ENCODE assay signal across 28 mouse cellular contexts in the genomic region with DNA sequence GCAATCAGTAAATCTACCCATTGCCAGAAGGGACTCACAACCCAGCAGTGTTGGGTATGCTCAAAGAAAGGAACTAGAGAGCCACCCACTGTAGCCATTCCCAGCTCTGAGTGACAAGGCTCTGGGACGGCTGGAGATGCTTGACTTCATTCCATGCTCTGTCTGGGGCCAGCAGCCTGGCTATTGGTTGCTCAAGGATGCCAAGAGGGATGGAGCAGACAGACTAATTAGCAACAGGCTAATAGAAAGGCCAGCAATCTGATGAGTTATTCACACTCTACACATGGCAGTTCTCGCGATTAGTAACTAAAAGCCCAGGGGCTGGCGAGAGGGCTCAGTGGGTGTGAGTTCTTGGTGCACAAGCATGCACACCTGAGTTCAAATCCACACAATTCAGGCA. TPM values are rescaled to one million over a fixed set of nuclear protein-coding genes. Genes with fewer than 3 reads are reported as not detected.
DNase-seq lines count a peak whose midpoint lies in the region; ATAC-seq and TF ChIP-seq lines count a peak whose summit lies in the region.
"Had no signal": no experiment of that assay in that cellular context is flagged by ENCODE, and none has a peak within 500 bp of the region (broad histone marks: within the 10 kb centered on the region; RNA-seq: fewer than 3 reads in every experiment).

No protein-coding gene starts in this region.

- peaks cover 24% of the 10 kb centered on the region for H3K4me1 ChIP-seq in forebrain, embryonic 13.5 days
- H3K4me1 ChIP-seq in forebrain, embryonic 12.5 days: peaks cover 17% of the 10 kb centered on the region
- H3K4me1 ChIP-seq in forebrain, postnatal 0 days (ENCODE audit: insufficient read depth): peaks cover 12% of the 10 kb centered on the region
- peaks cover 20% of the 10 kb centered on the region for H3K4me1 ChIP-seq in forebrain, embryonic 15.5 days

- ATAC-seq in forebrain, embryonic 13.5 days: peak; percentile 34; the same call in 1 of the 2 replicates
- no peak for ATAC-seq in forebrain, embryonic 12.5 days (ENCODE audit: low FRiP score)
- no peak for ATAC-seq in forebrain, postnatal 0 days
- ATAC-seq in forebrain, embryonic 15.5 days (replicated peaks): no peak
- ATAC-seq: hindbrain, embryonic 16.5 days; intestine, embryonic 15.5 days had no signal

- H3K4me2 ChIP-seq in forebrain, embryonic 13.5 days: no peak overlapping the region
- H3K4me2 ChIP-seq in forebrain, embryonic 12.5 days: no peak overlapping the region
- H3K4me2 ChIP-seq in forebrain, postnatal 0 days (ENCODE audit: low read depth): no peak overlapping the region
- no peak overlapping the region for H3K4me2 ChIP-seq in forebrain, embryonic 15.5 days (replicated peaks)
- H3K4me2 ChIP-seq: embryonic facial prominence, embryonic 12.5 days; embryonic facial prominence, embryonic 15.5 days; heart, embryonic 12.5 days; heart, embryonic 15.5 days; intestine, embryonic 15.5 days had no signal

- TF ChIP-seq POLR2A in brain, embryonic 14.5 days (IDR thresholded peaks at IDR 0.05; ENCODE audit: borderline replicate concordance, extremely low read depth, insufficient read depth, insufficient read length, poor library complexity, severe bottlenecking): no peak

- H3K9ac ChIP-seq in forebrain, embryonic 13.5 days: no peak overlapping the region
- H3K9ac ChIP-seq in forebrain, embryonic 12.5 days: no peak overlapping the region
- H3K9ac ChIP-seq in forebrain, postnatal 0 days: no peak overlapping the region
- no peak overlapping the region for H3K9ac ChIP-seq in forebrain, embryonic 15.5 days (replicated peaks)
- H3K9ac ChIP-seq: embryonic facial prominence, embryonic 12.5 days; embryonic facial prominence, embryonic 15.5 days; heart, embryonic 12.5 days; heart, embryonic 15.5 days; hindbrain, embryonic 13.5 days; intestine, embryonic 15.5 days had no signal

- H3K9me3 ChIP-seq in forebrain, embryonic 13.5 days (replicated peaks): no peaks in the 10 kb centered on the region
- no peaks in the 10 kb centered on the region for H3K9me3 ChIP-seq in forebrain, embryonic 12.5 days
- H3K9me3 ChIP-seq in forebrain, postnatal 0 days (ENCODE audit: low read length): no peaks in the 10 kb centered on the region
- no peaks in the 10 kb centered on the region for H3K9me3 ChIP-seq in forebrain, embryonic 15.5 days
- H3K9me3 ChIP-seq: embryonic facial prominence, embryonic 12.5 days; embryonic facial prominence, embryonic 15.5 days; heart, embryonic 12.5 days; heart, embryonic 15.5 days; hindbrain, embryonic 10.5 days; hindbrain, embryonic 13.5 days; intestine, embryonic 15.5 days had no signal

- 32% methylated on average over 4 of the region's 4 CpGs for WGBS in forebrain, embryonic 13.5 days
- 53% methylated on average over 4 of the region's 4 CpGs for WGBS in forebrain, embryonic 12.5 days
- 27% methylated on average over 4 of the region's 4 CpGs for WGBS in forebrain, postnatal 0 days
- WGBS in forebrain, embryonic 15.5 days: 23% methylated on average over 4 of the region's 4 CpGs

- peak; percentile 37 for DNase-seq in forebrain, postnatal 0 days
- peak; percentile 67 for DNase-seq in brain, embryonic 14.5 days (ENCODE audit: low read depth)
- no peak for DNase-seq in thymus, postnatal 10 days (ENCODE audit: low spot score in 2 of 2)
- DNase-seq: adrenal gland, adult 2 months; adrenal gland, postnatal 14 days; cerebellum, adult 2 months; cerebellum, adult 9-11 months; cerebellum, postnatal 25 days; gastrocnemius, adult 2 months; gastrocnemius, postnatal 14 days; heart, adult 11 months; heart, postnatal 10 days; heart, postnatal 36 days; kidney, adult 11 months; kidney, adult 8-10 months had no signal

- H3K27ac ChIP-seq in forebrain, embryonic 13.5 days: no peak overlapping the region
- no peak overlapping the region for H3K27ac ChIP-seq in forebrain, embryonic 12.5 days
- H3K27ac ChIP-seq in forebrain, postnatal 0 days (ENCODE audit: low read depth, low read length): no peak overlapping the region
- no peak overlapping the region for H3K27ac ChIP-seq in forebrain, embryonic 15.5 days (replicated peaks)
- H3K27ac ChIP-seq: embryonic facial prominence, embryonic 12.5 days; embryonic facial prominence, embryonic 15.5 days; gastrocnemius, adult 2 months; heart, embryonic 15.5 days; hindbrain, embryonic 10.5 days; hindbrain, embryonic 13.5 days; intestine, embryonic 15.5 days had no signal

- no peak for TF ChIP-seq CTCF in forebrain, postnatal 0 days (IDR thresholded peaks at IDR 0.05; ENCODE audit: low read depth)
- no peak for TF ChIP-seq CTCF in brain, embryonic 14.5 days (IDR thresholded peaks at IDR 0.05; ENCODE audit: borderline replicate concordance, extremely low read depth, insufficient read depth, insufficient read length)

- peaks cover 24% of the 10 kb centered on the region for H3K36me3 ChIP-seq in forebrain, embryonic 13.5 days (ENCODE audit: poor library complexity, severe bottlenecking)
- H3K36me3 ChIP-seq in forebrain, embryonic 12.5 days (replicated peaks): peaks cover 13% of the 10 kb centered on the region
- peaks cover 24% of the 10 kb centered on the region for H3K36me3 ChIP-seq in forebrain, postnatal 0 days (ENCODE audit: insufficient read depth)
- H3K36me3 ChIP-seq in forebrain, embryonic 15.5 days: peaks cover 18% of the 10 kb centered on the region; the same call in 1 of the 2 replicates
- H3K36me3 ChIP-seq: embryonic facial prominence, embryonic 15.5 days; G1E; heart, embryonic 15.5 days; intestine, embryonic 15.5 days had no signal

- no peak overlapping the region for H3K4me3 ChIP-seq in forebrain, embryonic 13.5 days
- H3K4me3 ChIP-seq in forebrain, embryonic 12.5 days (replicated peaks): no peak overlapping the region
- H3K4me3 ChIP-seq in forebrain, postnatal 0 days (ENCODE audit: low read depth, low read length): no peak overlapping the region
- H3K4me3 ChIP-seq in forebrain, embryonic 15.5 days: no peak overlapping the region
- H3K4me3 ChIP-seq: embryonic facial prominence, embryonic 12.5 days; embryonic facial prominence, embryonic 15.5 days; erythroblast, embryonic 14.5 days; gastrocnemius, adult 2 months; heart, embryonic 12.5 days; heart, embryonic 15.5 days; hindbrain, embryonic 10.5 days; hindbrain, embryonic 13.5 days; intestine, embryonic 15.5 days had no signal

- H3K27me3 ChIP-seq in forebrain, embryonic 13.5 days: no peaks in the 10 kb centered on the region
- H3K27me3 ChIP-seq in forebrain, embryonic 12.5 days: no peaks in the 10 kb centered on the region
- H3K27me3 ChIP-seq in forebrain, postnatal 0 days (ENCODE audit: insufficient read depth, low read length): no peaks in the 10 kb centered on the region
- no peaks in the 10 kb centered on the region for H3K27me3 ChIP-seq in forebrain, embryonic 15.5 days
- H3K27me3 ChIP-seq: embryonic facial prominence, embryonic 12.5 days; embryonic facial prominence, embryonic 15.5 days; heart, embryonic 12.5 days; heart, embryonic 15.5 days; hindbrain, embryonic 13.5 days; intestine, embryonic 15.5 days had no signal

RNA-seq across cellular contexts. Expression of gene Arl4c, which starts 5.6 kb away (rescaled TPM):
- 25.3 and 28.7 TPM in 2 replicates for polyA plus RNA-seq in forebrain, embryonic 13.5 days (2015; fragmentation: Nextera tagmentation; extraction: Ambion mirVana)
- 34.7 and 35.2 TPM in 2 replicates for polyA plus RNA-seq in forebrain, embryonic 12.5 days (2016; fragmentation: Nextera tagmentation; extraction: Ambion mirVana)
- total RNA-seq in forebrain, postnatal 0 days (2014; rRNA removed): 95.6 and 106 TPM in 2 replicates
- polyA plus RNA-seq in forebrain, postnatal 0 days (2015; fragmentation: Nextera tagmentation; extraction: Ambion mirVana): 30.2 and 40.2 TPM in 2 replicates
- polyA plus RNA-seq in forebrain, embryonic 15.5 days (2015; fragmentation: Nextera tagmentation; extraction: Ambion mirVana): 38.1 and 42.4 TPM in 2 replicates
- 41.9 and 64.4 TPM in 2 replicates for polyA plus RNA-seq in brain, embryonic 14.5 days (2012; rRNA removed)
- polyA plus RNA-seq: G1E had no signal

Comparison
In these comparisons a context has a peak if more than half of its experiments do, and no peak if none do; other contexts are left out.
1. DNase-seq: peak in forebrain, postnatal 0 days (single experiment) and brain, embryonic 14.5 days (single experiment); none in thymus, postnatal 10 days (0 of 2).